Mouse (Mus musculus) C2C12 (cell line): ENCODE measurements around the gene Map1b.

Experiments used
- CEBPB ChIP-seq: IDR thresholded peaks from one replicate; pipeline ENCODE4 v1.6.1; 2011; ENCODE audit warnings: low read depth, mild to moderate bottlenecking, control low read depth, moderate library complexity
- CTCF ChIP-seq: IDR thresholded peaks from one replicate; pipeline ENCODE4 v1.5.1; 2011; ENCODE audit not compliant: control insufficient read depth, insufficient read depth, insufficient read length
- MAX ChIP-seq: IDR thresholded peaks from one replicate; pipeline ENCODE4 v1.6.1; 2011; ENCODE audit warnings: mild to moderate bottlenecking, control low read depth
- MYOG ChIP-seq: IDR thresholded peaks from one replicate; pipeline ENCODE4 v1.6.1; 2011; ENCODE audit not compliant: control insufficient read depth, insufficient read length; ENCODE audit errors: extremely low read depth
- USF1 ChIP-seq: IDR thresholded peaks from one replicate; pipeline ENCODE4 v1.6.1; 2011; ENCODE audit warnings: low read depth, mild to moderate bottlenecking, control low read depth, moderate library complexity

- no peak for TF ChIP-seq CTCF
- no peak for TF ChIP-seq MYOG
- no peak for TF ChIP-seq USF1
- TF ChIP-seq MAX: no peak
- TF ChIP-seq CEBPB: no peak
These were observed 41.5 kb upstream of the Map1b start for GRCm38 (mm10) chr13:99557813-99558212.
